Mouse (Mus musculus) retina, embryonic 14.5 days (tissue): ENCODE results near the gene Tubb4a.
A peak's percentile ranks its signal among the peaks of the same experiment; 100 is the strongest.

ENCODE experiments used
- DNase-seq: peaks from one replicate; pipeline ENCODE4 v3.0.0-alpha.2; 2015; ENCODE audit warnings: low spot score

The Tubb4a gene

DNA sequence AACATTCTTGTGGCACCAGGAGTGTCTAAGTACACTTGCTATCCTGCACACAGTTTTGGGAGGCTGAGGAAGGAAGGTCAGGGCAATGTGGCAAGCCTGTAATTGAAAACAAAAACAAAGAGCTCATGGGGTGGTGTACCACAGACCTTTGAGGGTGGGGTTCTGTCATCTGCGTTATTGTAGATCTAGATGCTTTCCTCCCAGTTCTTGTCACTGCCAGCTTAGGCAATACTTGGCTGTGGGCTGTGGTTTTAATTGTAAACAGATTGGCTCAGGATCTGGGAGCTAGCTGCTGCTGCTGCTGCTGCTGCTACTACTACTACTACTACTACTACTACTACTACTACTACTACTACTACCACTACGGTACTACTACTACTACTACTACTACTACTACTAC lies 14.7 kb upstream of the Tubb4a start:
- DNase-seq = no peak

GRCm38 (mm10) chr17:57099629-57100325 lies 12.2 kb upstream of the Tubb4a start:
- DNase-seq = peak; percentile 47

DNA sequence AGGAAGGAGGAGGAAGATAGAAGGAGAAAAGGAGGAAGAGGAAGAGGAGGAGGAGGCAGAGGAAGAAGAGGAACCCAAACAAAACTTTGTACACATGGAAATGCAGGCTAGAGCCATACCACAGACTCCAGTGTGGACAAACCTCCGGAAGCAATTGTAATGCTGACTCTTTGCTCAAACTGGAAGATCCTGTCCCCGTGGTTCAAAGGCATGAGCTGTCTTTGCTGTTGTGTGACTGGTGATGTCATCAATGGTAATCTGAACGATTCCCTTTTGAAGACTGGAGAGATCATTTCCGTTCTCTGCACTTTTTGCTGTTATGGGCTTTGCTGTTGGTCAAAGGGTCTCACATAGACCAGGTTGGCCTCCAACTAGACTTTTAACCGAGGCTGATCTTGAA lies 10.7 kb upstream of the Tubb4a start:
- no peak for DNase-seq

DNA sequence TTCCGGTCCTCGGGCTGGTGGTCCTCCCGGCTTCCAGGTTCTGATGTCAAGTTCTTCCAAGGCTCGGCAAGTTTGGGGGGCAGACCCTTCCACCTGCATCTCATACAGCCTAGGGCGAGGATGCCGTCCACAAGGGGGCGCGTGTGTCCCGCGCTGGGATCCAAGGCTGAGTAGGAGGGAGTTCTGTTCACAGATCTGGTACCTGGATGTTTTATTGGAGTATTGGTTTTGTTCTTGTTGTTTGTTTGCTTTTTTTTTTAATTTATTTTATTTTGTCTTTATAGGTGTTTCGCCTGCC lies 9.0 kb upstream of the Tubb4a start:
- peak; percentile 86 for DNase-seq

DNA sequence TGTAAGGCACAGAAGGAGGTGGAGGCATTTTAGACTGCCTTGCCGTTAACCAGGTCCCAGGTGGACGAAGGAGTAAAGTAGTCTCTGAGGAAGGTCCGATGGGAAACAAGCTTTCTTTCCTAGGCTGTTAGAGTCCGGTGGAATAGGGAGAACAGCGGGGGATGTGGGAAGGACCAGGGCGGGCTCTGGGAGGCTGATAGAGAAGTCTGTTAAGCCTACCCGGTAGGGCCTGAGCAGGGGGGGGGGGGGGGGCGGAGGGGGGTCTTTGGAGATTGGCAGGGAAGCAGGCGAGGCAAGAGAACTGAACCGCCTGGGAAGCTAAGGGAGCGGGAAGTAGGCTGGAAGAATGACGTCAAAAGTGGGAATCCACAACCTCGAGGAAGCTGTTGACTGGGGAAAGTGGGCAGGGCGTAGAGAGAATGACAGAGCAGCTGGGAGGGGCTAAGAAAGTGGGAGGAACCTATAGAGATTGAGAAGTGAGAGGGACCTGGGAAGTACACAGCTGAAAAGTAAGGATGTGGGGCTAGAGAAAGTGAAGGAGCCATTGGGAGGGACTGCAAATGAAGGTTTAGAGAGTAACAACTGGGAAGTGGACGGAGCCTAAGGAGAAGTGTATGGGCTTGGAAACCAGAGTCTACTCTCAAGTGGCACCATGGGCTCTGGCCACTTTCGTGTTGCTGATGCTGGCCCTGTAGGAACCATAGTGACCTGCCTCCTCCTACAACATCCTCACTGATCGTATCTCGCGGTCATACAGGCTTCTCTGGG lies 8.5 kb upstream of the Tubb4a start:
- peak; percentile 83 for DNase-seq

GRCm38 (mm10) chr17:57094222-57094621 lies 6.6 kb upstream of the Tubb4a start:
- no peak for DNase-seq

- no peak for DNase-seq
Measured at GRCm38 (mm10) chr17:57085970-57086757, 1.4 kb downstream of the Tubb4a start.

DNA sequence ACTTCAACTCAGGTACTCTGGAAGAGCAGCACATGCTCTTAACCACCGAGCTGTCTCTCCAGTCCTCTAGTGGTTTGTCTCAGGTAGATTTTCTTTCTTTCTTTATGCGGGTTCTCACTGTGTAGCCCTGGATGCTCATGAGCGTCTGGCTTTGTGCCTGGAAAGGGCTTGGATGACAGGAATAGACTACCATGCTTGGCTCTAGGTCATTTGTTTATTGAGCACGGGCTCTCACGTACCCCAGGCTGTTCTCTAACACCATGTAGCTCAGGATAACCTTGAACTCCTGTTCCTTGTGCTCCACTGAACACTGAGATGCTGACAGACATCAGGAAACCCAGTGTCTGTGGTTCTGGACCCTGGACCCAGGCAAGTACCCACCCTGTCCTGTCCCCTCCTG lies 5.1 kb downstream of the Tubb4a start:
- no peak for DNase-seq

- DNase-seq = no peak
Measured at GRCm38 (mm10) chr17:57081234-57081842, 6.2 kb downstream of the Tubb4a start.

DNA sequence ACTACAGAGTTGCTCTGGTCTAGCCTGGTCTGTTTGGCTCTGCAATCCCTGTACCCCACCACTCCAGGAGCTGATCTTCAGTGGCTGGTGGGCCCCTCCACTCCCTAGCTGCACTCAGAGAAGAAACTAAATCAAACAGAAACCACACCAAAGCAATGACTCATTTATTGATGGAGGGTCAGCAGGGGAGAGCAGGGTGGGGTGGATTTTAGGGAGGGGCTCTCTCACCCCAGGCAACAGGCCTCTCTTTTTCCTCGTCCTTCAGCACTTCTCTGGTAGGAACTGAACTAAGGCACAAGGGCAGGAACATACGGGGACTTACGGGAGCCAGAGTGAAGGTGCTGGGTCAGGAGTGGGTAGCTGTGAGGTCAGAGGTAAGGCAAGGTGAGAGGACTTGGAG lies 7.7 kb downstream of the Tubb4a start:
- DNase-seq = no peak

DNA sequence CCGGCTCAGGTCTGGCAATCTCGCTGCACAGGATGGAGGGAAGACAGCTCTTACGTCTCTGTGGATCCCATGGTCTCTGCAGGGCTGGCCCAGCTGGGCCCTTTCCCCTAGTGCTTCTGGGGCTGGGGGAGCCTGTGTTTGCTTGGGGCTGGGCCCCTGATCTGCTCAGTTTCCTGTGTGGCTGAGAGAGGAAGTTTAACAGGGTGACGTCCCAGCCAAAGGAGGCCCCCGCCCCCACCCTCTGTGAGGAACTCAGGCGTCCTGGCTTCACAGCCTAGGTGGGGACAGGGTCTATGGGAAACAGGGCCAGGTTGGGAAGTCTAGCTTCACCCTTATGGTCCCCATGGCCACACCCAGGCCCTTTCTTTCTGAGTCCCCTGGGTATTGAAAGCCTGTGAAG lies 9.2 kb downstream of the Tubb4a start, which contains the start of gene Dennd1c:
Dennd1c (minus strand) TSS at position 179 of the 400 bp plus-strand sequence.
- no peak for DNase-seq

- no peak for DNase-seq
Measured at GRCm38 (mm10) chr17:57076916-57077315, 10.7 kb downstream of the Tubb4a start.

DNA sequence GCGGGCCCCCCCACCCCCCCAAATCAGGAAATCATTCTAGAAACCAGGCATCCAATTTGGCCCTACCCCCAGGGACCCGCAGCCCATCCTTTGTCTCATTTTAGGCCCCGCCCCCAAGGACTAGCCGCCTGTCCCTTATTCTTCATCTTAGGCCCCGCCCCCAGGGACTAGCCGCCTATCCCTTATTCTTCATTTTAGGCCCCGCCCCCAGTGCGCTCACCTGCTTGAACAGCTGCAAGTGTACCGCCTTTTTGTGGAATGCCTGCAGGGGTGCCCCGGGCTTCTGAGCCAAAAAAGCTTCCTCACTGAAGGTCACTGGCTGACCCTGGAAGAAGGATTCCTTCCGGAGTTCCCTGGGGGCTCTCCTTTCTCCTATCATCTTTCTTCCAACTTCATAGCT lies 16.9 kb downstream of the Tubb4a start:
- peak; percentile 80 for DNase-seq

DNA sequence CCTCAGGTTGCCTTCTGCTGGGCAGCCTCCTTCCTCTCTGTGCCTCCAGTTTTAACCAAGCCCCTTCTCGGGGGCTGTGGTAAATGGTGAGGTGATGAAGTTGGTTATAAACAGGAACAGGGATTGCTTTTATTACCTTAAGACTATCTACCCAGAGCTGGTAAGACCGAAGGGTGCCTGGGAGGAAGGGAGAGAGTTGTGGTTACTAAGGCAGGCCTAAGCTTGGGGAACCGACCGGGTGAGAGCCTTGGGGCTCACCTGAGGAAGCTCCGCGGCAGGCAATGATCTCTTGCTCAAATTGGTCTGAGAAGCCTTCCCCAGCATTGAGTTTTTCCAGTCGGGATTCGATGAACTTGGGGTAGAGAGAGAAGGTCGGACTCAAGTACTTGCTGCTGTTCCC lies 17.3 kb downstream of the Tubb4a start:
- DNase-seq = no peak

DNA sequence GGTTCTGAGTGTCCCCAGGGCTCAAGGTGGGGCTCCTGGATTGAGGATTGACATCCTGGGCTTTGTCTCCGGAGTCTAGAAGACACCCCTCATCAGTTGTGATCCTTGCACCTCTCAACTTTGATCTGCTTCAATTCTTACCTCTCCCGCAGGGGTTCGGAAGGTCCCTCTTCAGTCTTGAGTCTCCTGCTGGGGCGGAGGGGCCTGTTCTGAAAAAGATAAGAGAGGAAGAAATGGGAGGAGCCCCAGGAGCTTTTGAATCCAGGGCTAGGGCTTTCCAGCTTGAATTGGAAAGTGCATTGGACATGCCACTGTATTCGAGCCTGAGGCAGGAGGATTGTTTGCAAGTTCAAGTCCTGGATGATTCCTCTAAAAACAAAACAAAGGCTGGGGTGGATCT lies 20.7 kb downstream of the Tubb4a start:
- no peak for DNase-seq

DNA sequence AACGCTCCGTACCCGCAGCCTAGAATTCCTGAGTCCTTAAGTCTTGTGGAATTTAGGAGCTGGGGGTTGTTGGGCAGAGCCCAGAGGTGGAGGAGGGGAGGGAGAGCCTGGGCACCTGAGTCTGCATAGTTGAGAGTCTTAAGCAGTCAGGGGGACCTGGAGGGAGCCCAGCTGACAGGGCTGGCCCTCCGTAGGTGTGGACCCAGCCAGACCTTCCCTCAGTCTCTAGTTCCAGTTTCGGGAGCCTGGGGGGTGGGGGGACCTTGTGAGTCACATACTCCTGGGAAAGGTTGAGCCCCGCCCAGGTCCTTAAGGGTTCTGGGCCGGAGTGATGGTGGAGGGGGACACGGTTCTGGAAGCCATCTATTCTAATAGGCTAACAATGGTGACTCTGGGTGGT lies 24.6 kb downstream of the Tubb4a start:
- DNase-seq = no peak

- no peak for DNase-seq
Measured at GRCm38 (mm10) chr17:57062548-57062947, 25.0 kb downstream of the Tubb4a start.

- no peak for DNase-seq
Measured at GRCm38 (mm10) chr17:57062011-57062521, 25.5 kb downstream of the Tubb4a start.

- no peak for DNase-seq
Measured at GRCm38 (mm10) chr17:57061069-57061468, 26.5 kb downstream of the Tubb4a start.

GRCm38 (mm10) chr17:57060231-57060801 lies 27.3 kb downstream of the Tubb4a start:
- peak; percentile 98 for DNase-seq

GRCm38 (mm10) chr17:57059486-57059977 lies 28.1 kb downstream of the Tubb4a start, which contains the start of gene Slc25a23:
Gene Slc25a23, minus strand, starts transcription at chr17:57059863.
- peak; percentile 84 for DNase-seq
